Mouse (Mus musculus) left cerebral cortex, postnatal 25 days (tissue): ENCODE results near the gene Cdc42bpb. TPM values are rescaled to one million over a fixed set of nuclear protein-coding genes. Genes with fewer than 3 reads are reported as not detected.

Experiments used
- DNase-seq, 2 experiments: peaks; one replicate each; pipeline ENCODE4 v3.0.0; 2022; ENCODE audit warnings: low spot score in 2 of 2, mixed read lengths in 1 of 2
- intact Hi-C: fragments of 180-260 bp; cut with DNase I; formaldehyde crosslinking; loops from one replicate; pipeline ENCODE4 v1.15.1; 2025
- total RNA-seq, 2 experiments: library from RNA; stranded (reverse); gene quantifications; 2 replicates each; pipeline ENCODE4 v1.2.3; 2021

Cdc42bpb gene
- total RNA-seq, 2 experiments from 2014 or later: 133 TPM

GRCm38 (mm10) chr12:111396997-111397396 lies 19.5 kb upstream of the Cdc42bpb start:
- intact Hi-C loops: no loop called here
- peak in 1 of 2 experiments; percentile 28 for DNase-seq

GRCm38 (mm10) chr12:111394008-111394407 lies 16.5 kb upstream of the Cdc42bpb start:
- no peak for DNase-seq
- intact Hi-C loops: no loop called here

GRCm38 (mm10) chr12:111387146-111387545 lies 9.6 kb upstream of the Cdc42bpb start:
- DNase-seq: no peak
- intact Hi-C loops: no loop called here

- intact Hi-C loops: no loop called here
- DNase-seq: peak in 1 of 2 experiments; percentile 53
Measured at GRCm38 (mm10) chr12:111386642-111387120, 9.2 kb upstream of the Cdc42bpb start.

DNA sequence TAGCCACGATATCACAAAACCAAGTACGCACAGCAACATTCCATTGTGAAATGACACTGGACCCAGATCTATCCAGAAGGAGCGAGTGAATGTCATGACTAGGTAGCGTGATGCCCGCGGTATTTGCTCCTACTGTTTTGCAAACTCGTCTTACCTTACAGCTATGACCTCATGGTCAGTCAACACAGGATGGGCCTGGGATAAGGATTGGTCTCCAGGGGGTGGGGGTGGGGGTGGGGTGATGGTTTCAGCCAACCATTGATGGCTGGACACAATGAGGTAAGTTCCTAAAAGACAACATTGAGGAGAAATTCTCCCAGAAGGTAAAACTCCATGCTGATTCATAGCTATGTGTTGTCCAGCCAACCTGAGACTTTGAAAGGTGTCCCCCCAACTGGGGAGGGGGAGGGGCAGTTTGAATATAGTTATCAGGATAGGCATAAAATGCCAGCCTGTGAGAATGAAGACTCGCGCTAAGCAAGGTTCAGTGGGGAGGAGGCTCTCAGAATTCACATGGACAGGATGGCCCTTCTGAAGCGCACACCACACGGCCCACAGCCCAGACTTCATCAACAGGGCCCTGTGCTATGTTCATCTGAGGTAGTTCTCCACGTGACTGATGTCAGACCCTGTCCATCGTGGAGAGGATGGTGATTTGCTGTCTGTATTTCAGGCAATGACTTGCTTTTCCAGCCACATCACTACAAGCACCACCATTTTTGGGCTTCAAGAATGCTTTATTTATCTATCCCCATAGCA lies 8.5 kb upstream of the Cdc42bpb start:
- intact Hi-C loops: no loop called here
- no peak for DNase-seq

- DNase-seq: no peak
- intact Hi-C loops: no loop called here
Measured at GRCm38 (mm10) chr12:111378812-111379211, 1.3 kb upstream of the Cdc42bpb start.

DNA sequence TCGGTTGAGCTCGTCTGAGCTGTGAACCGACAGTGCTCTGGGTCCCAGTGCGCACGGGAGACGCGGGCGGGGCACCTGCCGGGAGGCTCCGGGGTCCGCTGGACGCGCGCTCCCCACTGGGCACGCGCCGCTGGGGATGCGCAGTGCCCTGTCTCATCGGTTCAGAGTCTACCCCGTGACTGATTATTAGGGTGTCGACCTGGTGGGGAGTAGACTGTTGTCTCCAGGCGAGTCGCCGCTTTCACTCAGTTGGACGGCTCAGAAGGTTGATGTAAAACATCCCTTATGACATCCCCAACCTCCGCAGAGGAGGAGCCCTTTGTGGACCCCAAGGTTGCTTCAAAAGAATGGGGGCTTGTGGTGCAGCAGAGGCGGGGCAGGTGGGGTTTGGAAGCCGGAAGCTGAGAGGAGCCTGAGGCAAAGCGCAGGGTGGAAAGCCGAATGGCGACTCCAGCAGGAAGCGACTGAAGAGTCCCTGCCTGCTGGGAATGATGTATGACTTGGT lies 520 bp upstream of the Cdc42bpb start:
- intact Hi-C loops: loop anchor here (2.0 kb wide), 1 partner anchor 49 kb away; no protein-coding TSS in a partner anchor
- peak in 1 of 2 experiments; percentile 43 for DNase-seq

GRCm38 (mm10) chr12:111376826-111377331 lies 639 bp downstream of the Cdc42bpb start:
- DNase-seq: peak; percentile 44 to 50
- intact Hi-C loops: loop anchor here (2.0 kb wide), 1 partner anchor 48 kb away; no protein-coding TSS in a partner anchor

DNA sequence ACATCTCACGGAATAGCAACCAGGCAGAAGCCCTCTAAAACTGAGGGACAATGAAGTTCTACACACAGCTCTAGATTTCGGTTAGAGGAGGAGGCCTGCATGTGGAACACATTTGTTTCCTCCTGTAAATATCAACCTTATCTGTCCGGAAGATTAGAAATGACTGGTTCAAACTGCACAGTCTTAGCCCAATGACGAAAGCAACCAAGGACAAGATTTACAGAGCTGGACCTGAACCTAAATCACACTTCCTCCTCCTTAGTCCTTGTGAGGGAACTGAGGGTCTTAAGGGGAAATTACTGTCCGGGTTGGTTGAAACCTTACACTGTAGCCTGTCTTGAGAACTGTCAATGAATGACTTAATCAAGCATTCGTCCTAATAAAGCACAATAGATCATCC lies 1.5 kb downstream of the Cdc42bpb start:
- DNase-seq: no peak
- intact Hi-C loops: loop anchor here (2.0 kb wide), 1 partner anchor 47 kb away; no protein-coding TSS in a partner anchor

GRCm38 (mm10) chr12:111375559-111375958 lies 2.0 kb downstream of the Cdc42bpb start:
- no peak for DNase-seq
- intact Hi-C loops: no loop called here

DNA sequence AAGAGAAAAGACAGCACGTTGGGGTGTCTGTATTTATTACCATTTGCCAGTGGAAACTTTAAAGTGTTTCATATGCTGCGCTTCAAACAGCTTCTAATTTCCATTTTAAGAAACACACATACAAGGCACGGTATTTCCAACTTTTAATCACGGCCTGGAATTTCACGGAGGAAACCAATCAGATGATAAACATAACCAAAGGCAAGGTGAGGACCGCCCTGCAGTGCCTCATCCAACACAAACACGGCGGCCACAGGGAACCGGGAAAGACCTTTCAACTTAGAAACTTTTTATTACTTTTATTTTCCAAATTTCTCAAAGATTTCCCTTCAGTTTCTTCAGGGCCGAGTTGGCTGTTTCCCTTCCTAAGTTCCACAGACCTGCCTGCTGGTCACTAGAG lies 2.8 kb downstream of the Cdc42bpb start:
- DNase-seq: no peak
- intact Hi-C loops: no loop called here

GRCm38 (mm10) chr12:111373411-111373810 lies 4.1 kb downstream of the Cdc42bpb start:
- intact Hi-C loops: no loop called here
- no peak for DNase-seq

GRCm38 (mm10) chr12:111371905-111372304 lies 5.6 kb downstream of the Cdc42bpb start:
- intact Hi-C loops: no loop called here
- DNase-seq: no peak

GRCm38 (mm10) chr12:111370249-111370648 lies 7.3 kb downstream of the Cdc42bpb start:
- intact Hi-C loops: no loop called here
- no peak for DNase-seq

DNA sequence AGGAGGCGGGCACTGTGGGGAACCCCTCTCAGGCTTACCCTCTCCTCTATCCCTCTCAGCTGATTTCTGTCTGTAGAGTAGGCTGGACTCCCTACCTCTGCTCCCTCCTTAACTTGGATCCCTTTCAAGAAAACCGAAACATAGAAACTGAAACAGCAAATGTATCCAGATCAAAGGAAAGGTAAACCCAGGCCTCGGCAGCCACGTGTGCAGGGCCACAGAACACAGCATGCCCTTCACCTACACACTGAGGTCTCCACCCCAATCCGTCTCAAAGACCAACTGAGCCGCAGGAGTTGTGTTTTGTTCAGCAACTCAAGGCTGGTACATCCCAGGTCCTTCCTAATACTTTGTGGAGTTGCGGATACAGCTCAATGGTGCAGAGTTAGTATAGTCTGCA lies 10.5 kb downstream of the Cdc42bpb start:
- DNase-seq: no peak
- intact Hi-C loops: no loop called here

GRCm38 (mm10) chr12:111364234-111364633 lies 13.3 kb downstream of the Cdc42bpb start:
- intact Hi-C loops: no loop called here
- DNase-seq: no peak

GRCm38 (mm10) chr12:111361319-111362098 lies 16.0 kb downstream of the Cdc42bpb start:
- DNase-seq: no peak
- intact Hi-C loops: loop anchor here (1.0 kb wide), 1 partner anchor 9 kb away; no protein-coding TSS in a partner anchor

DNA sequence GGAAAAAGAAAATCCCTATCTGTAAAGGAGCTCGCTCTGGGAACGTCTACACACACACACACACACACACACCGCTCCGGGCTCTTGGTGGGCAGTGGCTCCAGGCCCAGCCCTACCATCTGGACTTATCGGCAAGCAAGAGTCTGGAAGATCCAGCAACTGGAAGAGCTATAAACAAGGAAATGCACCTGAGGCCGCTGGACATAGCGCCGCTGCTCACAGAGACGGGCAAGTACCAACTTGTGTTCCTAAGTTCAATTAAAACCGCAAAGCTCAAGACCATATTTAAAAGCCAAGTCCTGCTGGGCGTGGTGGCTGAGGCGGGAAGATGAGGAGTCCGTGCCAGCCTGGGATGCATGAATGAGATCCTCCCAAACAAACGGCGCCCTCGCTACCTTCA lies 16.8 kb downstream of the Cdc42bpb start:
- intact Hi-C loops: no loop called here
- no peak for DNase-seq

- DNase-seq: peak in 1 of 2 experiments; percentile 30
- intact Hi-C loops: no loop called here
Measured at GRCm38 (mm10) chr12:111356216-111356615, 21.3 kb downstream of the Cdc42bpb start.

GRCm38 (mm10) chr12:111354142-111354541 lies 23.4 kb downstream of the Cdc42bpb start:
- DNase-seq: no peak
- intact Hi-C loops: no loop called here
